Mouse (Mus musculus) urinary bladder, adult 18-20 months (tissue): ENCODE data around the gene Whrn.

ENCODE experiments used
- DNase-seq, 2 experiments: peaks; one replicate each; pipeline ENCODE4 v3.0.0; 2022; ENCODE audit warnings: low spot score in 2 of 2, mixed read lengths in 2 of 2

Gene Whrn

DNA sequence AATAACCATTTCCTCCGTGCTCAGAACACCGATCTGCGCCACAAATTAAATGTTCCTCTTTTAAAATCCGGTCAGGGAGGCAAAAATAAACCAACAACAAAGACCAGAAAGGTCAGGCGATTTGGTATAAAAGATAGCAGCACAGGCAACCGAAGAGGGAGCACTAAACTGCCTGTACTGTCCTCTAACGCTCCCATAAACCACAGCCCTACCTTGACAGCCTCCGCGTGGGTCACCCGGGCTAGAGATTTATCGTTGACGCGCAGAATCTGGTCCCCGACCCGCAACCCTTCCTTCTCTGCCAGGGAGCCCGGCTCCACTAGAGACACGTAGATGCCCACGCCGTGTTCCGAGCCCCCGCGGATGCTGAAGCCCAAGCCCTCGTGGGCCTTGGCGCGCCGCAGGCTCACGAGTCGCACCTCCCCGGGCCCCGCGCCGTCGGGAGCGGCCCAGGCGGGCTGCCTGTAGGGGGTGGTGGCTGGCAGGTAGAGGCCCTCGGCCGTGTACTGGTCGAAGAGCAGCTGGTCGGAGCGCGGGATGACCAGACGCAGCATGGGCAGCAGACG, 1.3 kb downstream of the Whrn start:
- peak in 1 of 2 experiments; percentile 18 for DNase-seq

DNA sequence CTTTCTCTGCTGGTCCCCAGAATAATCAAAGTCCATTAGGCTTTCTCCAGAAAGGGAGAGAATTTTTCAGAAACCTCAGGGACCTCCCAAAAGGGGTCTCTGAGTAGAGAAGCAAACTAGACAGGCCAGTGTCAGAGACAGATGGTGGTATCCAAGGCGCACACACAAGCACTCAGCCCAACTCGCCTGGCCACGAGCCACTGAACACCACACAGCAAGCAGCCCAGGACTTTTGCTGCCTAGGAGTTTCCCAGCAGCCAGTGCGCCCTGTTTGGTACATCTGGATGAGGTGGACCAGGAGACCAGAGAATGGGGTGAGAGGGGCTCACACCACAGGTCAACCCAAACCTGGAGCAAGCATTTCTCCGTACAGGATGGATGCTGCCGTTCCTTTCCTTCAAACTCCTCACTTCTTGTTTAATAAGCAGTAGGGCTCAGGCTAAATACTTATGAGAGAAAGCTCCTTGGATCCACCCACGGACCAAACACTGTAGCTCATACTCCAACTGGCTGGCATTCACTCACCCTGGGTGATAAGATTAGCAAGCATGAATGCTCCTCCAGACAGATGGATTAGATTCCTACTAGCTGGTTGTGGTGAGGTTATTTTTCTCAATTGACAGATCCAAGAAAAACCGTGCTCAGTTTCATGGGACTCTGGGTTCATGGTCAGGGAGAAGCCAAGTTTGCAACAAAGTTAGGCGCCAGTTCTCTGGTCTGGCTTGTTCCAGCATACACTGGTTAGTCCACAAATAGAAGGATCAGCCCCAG, 2.3 kb downstream of the Whrn start:
- DNase-seq, result peak in 1 of 2 experiments; percentile 1

DNA sequence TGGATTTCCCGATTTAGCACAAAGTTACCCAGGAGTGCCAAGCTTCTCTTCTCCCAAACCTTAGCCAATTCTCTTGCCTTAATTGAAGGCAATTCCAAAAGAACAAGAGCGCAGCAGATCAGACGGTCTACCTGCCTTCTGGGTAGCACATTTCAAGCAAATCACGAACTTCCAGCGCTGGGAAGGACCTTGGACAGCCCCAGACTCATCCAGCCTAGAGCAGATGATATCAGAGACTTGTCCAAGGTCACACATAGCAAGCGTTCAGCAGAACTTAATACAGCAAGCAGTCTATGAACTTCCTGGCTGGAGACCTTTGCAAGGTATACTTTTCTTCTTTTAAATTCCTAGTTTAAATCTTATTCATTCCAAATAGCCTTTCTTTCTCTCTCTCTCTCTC, 4.3 kb downstream of the Whrn start:
- DNase-seq, result no peak

DNA sequence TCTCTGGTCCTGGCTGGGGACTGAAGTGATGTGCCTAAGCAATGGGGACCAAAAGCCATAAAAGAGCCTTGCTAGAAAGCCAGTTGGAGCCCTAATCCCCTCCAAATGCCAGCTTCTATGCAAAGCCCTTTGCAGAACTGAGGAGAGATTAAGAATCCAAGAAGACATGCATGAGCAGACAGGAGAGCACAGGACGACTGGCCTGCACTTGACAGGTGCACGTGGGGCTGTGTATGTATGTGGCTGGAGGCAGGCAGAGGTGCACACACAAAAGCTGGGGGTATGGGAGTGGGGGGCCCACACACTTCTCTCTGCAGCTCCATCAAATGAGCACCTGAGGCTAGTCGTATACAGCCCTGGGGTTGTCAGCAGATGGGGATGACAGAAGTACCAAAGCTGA, 5.6 kb downstream of the Whrn start:
- DNase-seq, result no peak

DNA sequence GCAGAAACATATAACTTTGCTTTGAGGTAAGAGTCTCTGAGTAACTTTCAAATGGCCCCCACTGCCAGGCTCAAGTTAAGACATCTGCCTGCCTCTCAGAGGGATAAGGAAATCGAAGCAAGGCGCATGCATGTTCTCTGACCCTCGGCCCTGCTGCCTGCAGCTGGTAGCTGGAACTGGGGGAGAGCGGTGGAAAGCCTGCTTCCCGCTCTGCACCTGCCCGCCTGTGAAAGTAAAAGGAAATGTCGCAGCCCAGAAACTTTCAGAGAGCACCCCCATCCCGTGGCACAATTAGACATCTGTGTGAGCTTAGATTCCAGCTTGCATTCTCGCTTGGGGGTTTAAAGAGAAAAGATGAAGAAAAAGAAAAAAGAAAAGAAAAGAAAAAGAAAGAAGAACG, 6.1 kb downstream of the Whrn start:
- DNase-seq, result no peak

DNA sequence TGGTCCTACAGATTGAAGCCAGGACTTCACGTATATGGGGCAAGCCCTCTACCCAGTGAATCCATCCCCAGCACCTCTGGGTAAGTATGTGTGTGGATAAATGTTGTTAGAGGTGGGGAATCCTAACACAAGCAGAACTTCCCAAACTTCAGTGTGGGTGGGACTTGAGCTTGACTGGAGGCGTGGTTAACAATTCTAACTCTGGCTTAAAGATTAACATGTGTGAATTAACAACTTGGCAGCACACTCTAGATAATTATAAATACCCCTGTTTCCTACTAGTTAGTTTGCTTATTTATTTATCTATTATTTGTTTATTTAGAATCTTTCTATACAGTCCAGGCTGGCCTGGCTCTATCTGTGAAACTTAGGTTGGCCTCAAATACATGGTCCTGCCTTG, 7.9 kb downstream of the Whrn start:
- DNase-seq, result no peak

DNA sequence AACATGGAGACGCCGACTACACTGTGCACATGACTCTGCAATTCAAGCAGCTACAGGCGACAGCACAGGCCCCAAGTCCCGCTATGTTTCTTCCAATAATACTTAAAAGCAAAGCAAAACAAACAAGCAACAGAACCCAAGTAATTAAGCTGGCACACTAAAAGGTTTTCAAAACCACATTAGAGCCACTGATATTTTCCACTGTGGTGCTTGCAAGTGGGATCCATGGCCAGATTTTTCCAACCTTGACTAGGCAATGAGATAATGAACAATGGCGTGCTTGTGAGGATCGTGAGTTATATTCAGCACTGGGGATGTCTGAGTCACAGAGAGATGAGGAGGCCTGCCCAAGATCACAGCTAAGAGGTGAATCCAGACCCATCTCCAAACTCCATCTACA, 8.5 kb downstream of the Whrn start:
- no peak for DNase-seq

DNA sequence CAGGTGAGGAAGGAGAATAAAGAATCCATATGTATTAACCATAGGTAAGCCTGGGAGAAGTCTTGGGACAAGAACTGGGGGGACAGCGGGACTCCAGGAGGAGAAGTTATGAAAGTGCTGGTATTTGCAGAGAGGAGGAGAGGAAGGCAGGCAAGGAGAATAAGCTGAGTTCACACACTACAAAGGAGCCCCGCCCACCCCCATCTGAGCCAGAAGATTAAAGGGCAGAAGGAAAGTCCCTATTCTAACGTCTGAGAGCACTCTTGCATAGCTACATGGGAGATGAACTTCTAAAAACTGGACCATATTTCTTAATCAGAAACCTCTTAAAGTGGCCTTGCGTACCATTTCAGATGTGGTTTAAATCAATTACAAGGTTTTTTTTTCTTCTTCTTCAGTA, 9.3 kb downstream of the Whrn start:
- no peak for DNase-seq

DNA sequence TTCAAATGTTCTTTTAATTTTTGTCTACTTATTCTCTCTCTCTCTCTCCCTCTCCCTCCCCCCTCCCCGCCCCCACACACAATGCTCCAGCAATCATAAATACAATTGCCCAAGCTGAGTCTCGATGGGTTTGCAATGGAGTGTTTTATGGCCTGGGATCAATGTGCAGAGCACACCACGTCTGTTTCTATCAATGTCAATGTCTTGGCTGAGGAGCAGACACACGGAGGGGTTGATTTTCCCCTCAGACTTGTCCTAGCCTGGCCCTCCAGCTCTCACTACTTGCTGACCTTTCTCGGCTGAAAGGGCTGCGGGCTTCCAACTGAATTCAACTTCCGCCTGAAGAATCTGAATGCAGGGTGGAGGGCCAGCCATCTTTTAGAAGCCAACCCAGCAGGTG, 12.1 kb downstream of the Whrn start:
- DNase-seq, result no peak

DNA sequence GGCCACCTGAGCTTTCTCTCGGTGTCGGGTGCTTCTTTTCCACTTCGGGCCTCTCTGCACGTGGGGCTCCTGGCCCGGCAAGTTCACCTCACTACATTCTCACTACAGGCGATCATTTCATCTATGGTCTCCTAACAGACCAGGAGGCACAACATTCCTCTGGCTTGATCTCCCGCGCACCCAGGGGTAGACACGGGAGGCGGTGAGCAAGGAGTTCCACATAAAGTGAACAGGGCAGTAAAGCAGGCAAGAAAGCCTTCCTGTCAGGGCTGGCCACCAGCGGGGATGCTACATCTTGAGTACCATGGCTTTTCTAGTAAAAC, 15.0 kb downstream of the Whrn start:
- DNase-seq, result no peak

DNA sequence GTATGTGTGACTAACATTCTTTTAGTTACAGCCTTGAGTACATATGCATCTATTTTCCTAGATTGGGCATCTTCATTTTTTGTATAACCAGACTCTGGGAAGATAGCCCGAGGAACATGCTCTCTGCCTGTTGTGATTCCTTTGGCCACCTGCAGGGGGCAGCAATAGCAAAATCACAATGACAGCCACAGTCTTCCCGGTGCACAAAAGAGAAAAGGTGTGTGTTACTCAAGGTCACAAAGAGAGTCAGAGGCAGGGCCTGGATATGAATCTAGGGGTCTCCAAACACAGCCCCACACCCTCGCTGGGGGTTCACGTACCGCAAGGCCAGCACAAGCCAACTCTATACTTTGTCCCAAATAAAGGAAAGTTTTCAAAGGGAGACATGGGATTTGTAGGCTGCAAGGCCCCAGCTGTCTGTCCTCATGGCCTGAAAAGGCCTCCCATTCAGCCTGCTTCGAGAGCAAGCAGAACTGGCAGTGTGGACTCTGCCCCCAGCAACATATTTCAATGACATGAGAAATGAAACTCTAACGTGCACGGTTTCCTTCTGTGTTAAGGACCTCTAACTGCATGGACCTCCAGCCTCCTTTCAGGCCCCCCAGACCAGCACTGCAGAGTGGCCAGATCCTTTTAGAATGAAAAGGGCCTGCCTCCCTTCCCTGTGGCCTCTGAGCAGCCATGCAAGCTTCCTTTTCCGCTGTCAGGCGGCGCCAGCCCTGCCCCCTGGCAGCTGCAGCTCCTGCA, 15.5 kb downstream of the Whrn start:
- peak in 1 of 2 experiments; percentile 31 for DNase-seq

DNA sequence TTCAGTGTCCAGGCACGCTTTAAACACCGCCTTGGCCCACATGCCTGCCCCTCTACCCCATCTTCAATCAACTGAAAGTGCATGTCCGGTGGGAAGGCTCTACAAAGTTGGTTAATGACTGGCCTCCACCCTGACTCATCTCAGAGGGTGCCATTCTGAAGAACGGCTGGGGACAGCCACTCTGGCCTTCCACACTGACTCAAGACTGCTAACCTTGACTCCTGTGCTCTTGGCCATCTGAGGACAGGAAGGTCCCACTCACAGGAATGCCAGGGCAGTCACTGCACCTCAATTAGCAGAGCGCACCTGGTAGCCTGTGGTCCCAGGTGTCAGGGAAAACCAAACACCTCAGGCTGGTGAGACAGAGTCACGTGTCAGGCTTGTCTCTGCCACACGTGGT, 17.8 kb downstream of the Whrn start:
- DNase-seq, result no peak

DNA sequence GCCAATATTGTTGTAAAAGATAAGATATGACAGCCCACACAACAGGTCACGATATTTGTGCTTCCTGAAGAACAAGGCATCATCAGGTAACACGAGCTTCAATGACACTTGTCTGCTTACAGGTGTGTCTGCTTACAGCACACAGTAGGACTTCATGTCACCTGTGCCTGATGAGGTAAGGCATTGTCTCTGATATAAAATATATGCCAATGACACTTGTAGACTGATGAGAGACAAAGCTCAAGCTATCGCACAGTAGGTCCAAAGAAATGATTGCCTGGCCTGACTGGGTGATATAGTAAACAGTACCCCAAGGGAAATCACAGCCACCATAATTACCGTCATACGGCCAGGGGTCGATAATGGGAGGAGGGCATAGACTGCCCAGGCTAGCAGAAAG, 18.9 kb downstream of the Whrn start:
- no peak for DNase-seq

DNA sequence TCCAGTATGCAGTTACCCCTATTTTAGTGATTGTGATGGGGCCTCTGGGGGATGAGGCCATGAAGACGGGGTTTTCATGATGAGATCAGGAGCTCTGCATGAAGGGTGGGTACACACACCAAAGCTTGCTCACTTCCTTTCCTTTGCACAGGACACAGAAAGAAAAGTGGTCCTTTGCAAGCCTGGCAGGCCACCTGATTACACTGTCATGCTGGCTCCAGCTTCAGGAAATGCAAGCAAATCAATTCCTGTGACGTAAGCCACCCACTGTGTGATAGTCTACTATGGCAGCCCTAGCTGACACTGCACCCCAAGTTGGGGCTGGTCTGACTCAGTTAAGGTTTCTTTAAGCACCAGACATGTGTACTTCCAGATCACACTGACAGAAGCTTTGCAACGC, 20.6 kb downstream of the Whrn start:
- no peak for DNase-seq

DNA sequence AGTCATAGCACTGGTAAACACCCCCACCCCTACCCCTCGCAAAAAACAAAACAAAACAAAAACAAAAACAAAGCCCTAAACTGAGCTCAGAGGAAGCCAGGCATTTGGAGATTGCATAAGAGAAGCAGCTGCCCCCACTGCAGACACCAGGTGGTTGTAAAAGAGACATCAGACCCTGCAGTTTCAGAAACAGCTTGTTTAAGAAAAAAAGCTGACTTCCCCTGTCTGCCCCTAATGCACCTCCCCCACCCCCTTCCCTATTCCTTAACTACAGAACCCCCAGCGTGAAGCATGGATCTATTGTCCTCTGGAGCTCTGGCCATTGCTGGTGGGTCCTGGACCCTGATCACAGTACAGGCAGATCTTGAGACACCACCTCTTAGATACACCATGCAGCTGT, 21.4 kb downstream of the Whrn start:
- DNase-seq, result no peak

DNA sequence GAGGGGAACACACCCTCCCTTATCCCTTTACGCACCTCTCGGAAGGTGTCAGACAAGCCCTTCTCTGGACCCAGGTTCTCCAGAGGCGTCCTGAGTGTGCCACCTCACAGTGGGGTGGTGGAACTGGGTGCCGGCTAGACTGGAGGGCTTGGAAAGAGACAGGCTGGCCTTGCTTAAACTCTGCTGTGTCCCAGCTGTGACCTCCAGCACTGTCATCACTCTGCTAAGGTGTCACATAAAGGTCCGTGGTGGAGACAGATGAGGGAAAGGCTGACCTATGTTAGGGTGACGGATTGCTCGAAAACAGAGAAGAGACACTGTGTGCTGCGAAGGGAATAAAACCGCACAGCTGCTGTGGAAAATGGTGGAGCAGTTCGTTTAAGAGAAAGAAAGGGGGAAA, 28.5 kb downstream of the Whrn start:
- no peak for DNase-seq

DNA sequence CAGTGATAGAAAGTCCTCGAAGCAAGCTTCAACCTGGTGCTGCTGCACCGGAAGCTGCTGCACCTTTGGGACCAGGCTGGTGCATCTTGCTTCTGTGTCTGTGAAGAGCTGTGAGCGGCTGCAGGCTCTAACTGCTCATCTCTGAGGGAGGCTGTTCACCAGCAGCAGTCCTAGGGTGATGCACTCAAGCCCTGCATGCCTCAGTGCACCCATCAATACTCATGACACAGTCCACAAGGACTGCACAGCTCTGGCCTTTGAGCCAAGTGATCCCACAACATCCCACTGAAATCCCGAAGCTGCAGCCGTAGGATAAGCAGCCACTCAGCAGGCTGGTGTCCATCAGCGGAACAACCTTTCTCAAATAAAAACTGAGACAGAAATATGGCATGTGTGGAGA, 29.6 kb downstream of the Whrn start:
- no peak for DNase-seq

DNA sequence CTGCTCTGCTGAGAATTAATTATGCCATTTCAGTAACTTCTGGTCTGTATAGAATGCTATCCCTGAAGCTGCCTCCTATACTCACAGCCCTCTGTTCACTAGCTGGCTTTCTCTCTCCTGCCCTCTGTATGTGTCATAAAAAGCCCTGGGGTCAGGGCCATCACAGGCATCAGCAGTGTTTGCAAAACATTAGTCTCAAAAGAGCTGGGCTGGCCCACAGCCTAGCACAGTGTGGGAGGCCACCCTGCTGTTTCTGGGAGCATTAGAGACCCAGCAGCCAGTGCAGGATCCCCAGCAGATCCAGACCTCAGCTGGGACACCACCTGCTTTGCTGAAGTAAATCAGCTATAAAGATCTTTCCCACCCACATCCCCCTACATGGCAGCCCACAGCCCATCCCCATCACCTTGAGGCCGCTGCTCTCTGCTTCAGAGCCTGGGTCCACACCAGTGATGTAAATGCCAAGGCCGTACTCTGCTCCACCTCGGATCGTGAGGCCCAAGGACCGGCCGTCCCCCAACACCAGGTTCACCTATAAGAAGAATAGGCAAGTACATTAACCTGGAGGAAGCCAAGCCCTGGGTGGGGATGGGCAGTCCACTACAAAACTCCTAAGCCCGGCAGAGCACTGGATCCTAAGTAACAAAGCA, 34.8 kb downstream of the Whrn start:
- DNase-seq, result no peak

DNA sequence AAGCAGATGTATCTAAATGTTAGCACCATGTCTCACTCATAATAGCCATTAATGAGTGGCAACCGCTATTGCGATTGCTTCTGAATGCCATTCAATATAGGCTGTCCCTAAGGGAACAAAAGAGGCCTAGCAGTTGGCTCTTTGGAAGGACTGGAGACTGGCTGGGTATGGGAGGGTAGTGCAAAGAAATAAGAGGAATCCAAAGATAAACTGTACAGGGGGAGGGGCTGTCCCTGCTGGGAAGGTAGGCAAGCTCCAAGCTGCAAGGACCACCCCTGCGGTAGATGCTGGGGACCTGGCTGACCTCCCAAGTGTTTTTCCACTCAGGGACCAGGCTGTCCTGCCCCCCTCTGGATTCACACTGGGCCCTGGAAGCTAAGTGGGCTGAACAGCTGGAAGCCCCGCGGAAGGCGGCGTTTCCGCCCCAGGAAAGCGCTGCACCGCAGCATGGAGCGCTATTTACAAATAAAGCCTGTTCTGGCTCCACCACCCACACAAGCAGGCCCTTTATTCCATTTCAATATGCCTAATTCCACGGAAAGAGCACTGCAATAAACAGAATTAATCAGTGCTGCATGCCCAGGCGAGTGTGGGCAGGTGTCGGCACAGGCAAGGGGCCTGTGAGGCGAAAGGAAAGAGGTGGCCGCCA, 36.5 kb downstream of the Whrn start:
- peak; percentile 33 to 41 for DNase-seq

DNA sequence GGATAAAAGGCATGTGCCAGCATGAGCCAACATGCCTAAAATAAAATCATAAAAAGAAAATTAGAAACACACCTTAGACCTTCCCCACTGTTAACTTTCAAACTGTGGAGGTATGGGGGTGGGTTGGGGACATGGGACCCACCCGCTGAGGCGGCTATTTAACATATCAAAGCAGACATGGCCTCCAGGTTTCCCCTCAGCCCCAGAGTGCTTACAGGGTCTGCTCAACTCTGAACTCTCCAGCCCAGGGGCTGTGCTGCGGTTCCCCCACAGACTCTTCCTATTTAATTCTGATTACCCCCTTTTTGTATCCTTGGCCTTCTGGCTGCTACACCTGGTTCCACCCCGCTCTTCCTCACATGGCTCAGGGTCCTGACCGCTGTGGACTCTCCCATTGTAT, 39.2 kb downstream of the Whrn start:
- DNase-seq, result no peak

DNA sequence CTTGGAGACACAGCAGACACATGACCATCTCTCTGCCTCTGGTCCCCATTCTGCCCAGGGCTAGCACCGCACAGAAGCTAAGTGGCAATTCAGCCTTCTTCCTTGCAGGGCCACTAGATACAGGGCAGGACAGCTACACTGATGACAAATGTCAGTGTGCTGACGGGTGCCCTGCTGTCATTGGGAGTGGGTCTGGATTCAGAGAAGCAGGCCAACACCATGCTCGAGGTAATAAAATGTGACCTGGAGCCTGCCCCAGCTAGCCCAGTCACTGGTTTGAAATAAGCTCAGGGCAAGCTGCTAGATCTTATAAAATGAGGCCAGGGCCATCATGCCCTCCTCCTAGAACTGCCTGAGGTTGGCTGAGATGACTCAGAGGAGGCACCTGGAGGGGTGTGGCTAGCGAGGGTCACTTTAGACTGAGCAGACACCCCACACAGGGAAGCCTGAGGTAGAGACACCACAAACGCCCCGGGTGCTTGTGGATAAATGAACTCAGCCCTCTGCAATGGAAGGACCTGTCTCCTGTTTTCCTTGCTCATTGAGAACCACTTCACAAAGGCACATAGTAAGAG, 41.8 kb downstream of the Whrn start:
- DNase-seq, result no peak

DNA sequence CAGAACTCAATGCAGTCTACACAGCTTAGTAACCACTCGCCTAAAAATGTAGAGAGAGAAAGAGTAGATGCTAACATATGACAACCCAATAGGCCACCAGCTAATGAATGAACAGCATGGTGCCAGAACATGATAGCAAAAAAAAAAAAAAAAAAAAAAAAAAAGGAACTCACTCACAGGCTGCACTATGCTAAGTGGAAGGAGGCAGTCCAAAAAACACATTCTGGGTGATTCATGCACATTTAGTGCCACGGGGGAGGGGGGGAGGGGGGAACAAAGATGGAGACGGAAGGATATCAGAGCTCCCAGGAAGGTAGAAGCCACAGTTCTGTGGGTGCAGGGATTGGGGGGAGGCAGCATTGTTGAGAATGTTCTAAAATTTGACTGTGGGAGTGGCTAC, 43.2 kb downstream of the Whrn start:
- DNase-seq, result no peak
